Mouse (Mus musculus): ENCODE measurements around the gene Upk1a. TPM values are rescaled to one million over a fixed set of nuclear protein-coding genes. Genes with fewer than 3 reads are reported as not detected.

Gene Upk1a
- total and polyA plus RNA-seq, 3 experiments: 0.54 to 1.6 TPM; not detected in 1

GRCm38 (mm10) chr7:30639083-30639482 is 26.4 kb upstream of the Upk1a start:
- no peak overlapping the region for H3K4me3 ChIP-seq (ENCODE audit: control insufficient read depth in 1 of 2, insufficient read depth in 1 of 2, low read depth in 2 of 2, low read length in 2 of 2)
- TF ChIP-seq GATA1 (IDR thresholded peaks at IDR 0.05; ENCODE audit: low read depth, low read length): no peak
- TF ChIP-seq MYB (IDR thresholded peaks at IDR 0.05; ENCODE audit: low read depth, low read length): no peak
- TF ChIP-seq TAL1 (IDR thresholded peaks at IDR 0.05; ENCODE audit: low read length): no peak
- TF ChIP-seq HCFC1 (IDR thresholded peaks at IDR 0.05; ENCODE audit: low read depth, low read length): no peak
- TF ChIP-seq USF1 (IDR thresholded peaks at IDR 0.05; ENCODE audit: low read depth, low read length): no peak
- TF ChIP-seq ETS1 (IDR thresholded peaks at IDR 0.05; ENCODE audit: low read depth, low read length): no peak
- TF ChIP-seq POLR2AphosphoS5 (IDR thresholded peaks at IDR 0.05; ENCODE audit: borderline replicate concordance, low read depth, low read length): no peak
- no peak for TF ChIP-seq MYC (IDR thresholded peaks at IDR 0.05; ENCODE audit: low read depth, low read length)
- TF ChIP-seq KAT2A (conservative IDR thresholded peaks at IDR 0.05; ENCODE audit: low read depth, low read length): no peak
- no peak for TF ChIP-seq JUND (IDR thresholded peaks at IDR 0.05; ENCODE audit: low read depth, low read length)
- TF ChIP-seq CHD1 (IDR thresholded peaks at IDR 0.05; ENCODE audit: low read depth, low read length): no peak
- TF ChIP-seq POLR2A (IDR thresholded peaks at IDR 0.05; ENCODE audit: control insufficient read depth in 1 of 2, insufficient read depth in 1 of 2, low read depth in 1 of 2, low read length in 2 of 2, poor library complexity in 1 of 2): no peak
- TF ChIP-seq SMC3 (IDR thresholded peaks at IDR 0.05; ENCODE audit: low read depth, low read length): no peak
- TF ChIP-seq MXI1 (IDR thresholded peaks at IDR 0.05; ENCODE audit: low read depth, low read length): no peak
- H3K9me3 ChIP-seq (replicated peaks; ENCODE audit: insufficient read depth, low read length): no peaks in the 10 kb centered on the region
- H3K27me3 ChIP-seq (ENCODE audit: control insufficient read depth in 1 of 2, insufficient read depth in 2 of 2, low read length in 2 of 2): 0 out of 4 replicates have a peak, but pooled peaks cover 0 to 2% of the 10 kb centered on the region in 2 experiments
- H3K9ac ChIP-seq (ENCODE audit: control insufficient read depth, low read depth, low read length, poor library complexity, severe bottlenecking): no peak overlapping the region
- DNase-seq (ENCODE audit: low read depth, low spot score): no peak
- no peaks in the 10 kb centered on the region; a peak in 1 of 4 replicates for H3K36me3 ChIP-seq (ENCODE audit: control insufficient read depth in 1 of 2, insufficient read depth in 2 of 2, low read length in 2 of 2)
- H3K4me1 ChIP-seq (ENCODE audit: control insufficient read depth in 1 of 2, insufficient read depth in 2 of 2, low read length in 2 of 2): no peaks in the 10 kb centered on the region
- H3K79me2 ChIP-seq (ENCODE audit: control insufficient read depth, insufficient read depth, low read length, poor library complexity): no peaks in the 10 kb centered on the region
- no peak overlapping the region for H3K27ac ChIP-seq (ENCODE audit: control insufficient read depth, low read depth, low read length)

DNA sequence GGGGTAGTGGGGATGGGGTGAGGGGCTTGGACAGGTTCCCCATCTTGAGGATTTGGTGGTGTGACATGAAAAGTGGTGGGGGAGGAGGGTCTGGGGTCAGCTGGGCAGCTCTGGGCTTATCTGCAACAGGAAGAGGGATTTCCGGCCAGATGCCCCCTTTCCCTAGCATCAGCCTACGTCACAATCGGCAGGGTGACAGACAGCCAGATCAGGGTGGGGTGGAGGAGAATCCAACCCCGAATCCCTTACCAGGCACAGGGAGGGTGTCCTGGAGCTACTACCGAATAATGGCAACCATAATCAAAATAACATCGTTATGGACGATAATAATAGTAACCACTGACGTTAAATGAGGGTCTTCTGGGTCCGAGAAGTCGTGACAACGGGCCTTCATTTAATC is 23.7 kb upstream of the Upk1a start:
- TF ChIP-seq ZKSCAN1 (IDR thresholded peaks at IDR 0.05; ENCODE audit: low read depth, low read length): no peak
- no peak for TF ChIP-seq MXI1 (IDR thresholded peaks at IDR 0.05; ENCODE audit: low read depth, low read length)
- no peak for TF ChIP-seq POLR2AphosphoS5 (IDR thresholded peaks at IDR 0.05; ENCODE audit: borderline replicate concordance, low read depth, low read length)
- no peak for TF ChIP-seq USF2 (IDR thresholded peaks at IDR 0.05; ENCODE audit: borderline replicate concordance in 1 of 2, insufficient read depth in 1 of 2, low read depth in 1 of 2, low read length in 2 of 2)
- TF ChIP-seq MEF2A (IDR thresholded peaks at IDR 0.05; ENCODE audit: extremely low read depth, insufficient replicate concordance, low read depth, low read length, poor library complexity, severe bottlenecking): no peak
- no peak for TF ChIP-seq JUND (IDR thresholded peaks at IDR 0.05; ENCODE audit: low read depth, low read length)
- no peak for TF ChIP-seq POLR2AphosphoS2 (IDR thresholded peaks at IDR 0.05; ENCODE audit: low read length)
- no peak for TF ChIP-seq GABPA (IDR thresholded peaks at IDR 0.05; ENCODE audit: low read depth, low read length)
- Histone ChIP-seq H3K9me3 (replicated peaks; ENCODE audit: insufficient read depth, low read length) (no peaks in the 10 kb centered on the region), H3K79me2 (ENCODE audit: control insufficient read depth, insufficient read depth, low read length, poor library complexity) (no peaks in the 10 kb centered on the region), H3K27ac (ENCODE audit: control insufficient read depth, low read depth, low read length) (no peak overlapping the region), H3K36me3 (ENCODE audit: control insufficient read depth in 1 of 2, insufficient read depth in 2 of 2, low read length in 2 of 2) (no peaks in the 10 kb centered on the region; a peak in 1 of 4 replicates), H3K4me1 (ENCODE audit: control insufficient read depth in 1 of 2, insufficient read depth in 2 of 2, low read length in 2 of 2) (no peaks in the 10 kb centered on the region), H3K9ac (ENCODE audit: control insufficient read depth, low read depth, low read length, poor library complexity, severe bottlenecking) (no peak overlapping the region), H3K27me3 (ENCODE audit: control insufficient read depth in 1 of 2, insufficient read depth in 2 of 2, low read length in 2 of 2) (peaks cover 2 to 7% of the 10 kb centered on the region in 2 experiments), H3K4me3 (ENCODE audit: control insufficient read depth in 1 of 2, insufficient read depth in 1 of 2, low read depth in 2 of 2, low read length in 2 of 2) (no peak overlapping the region)
- no peak for DNase-seq (ENCODE audit: low read depth, low spot score)

All from MEL (cell line).